Mouse (Mus musculus) left cerebral cortex, postnatal 25 days (tissue): Measurements from ENCODE around the gene Meiob. TPM values are rescaled to one million over a fixed set of nuclear protein-coding genes. Genes with fewer than 3 reads are reported as not detected.

Source experiments
- total RNA-seq, 2 experiments: library from RNA; stranded (reverse); gene quantifications; 2 replicates each; pipeline ENCODE4 v1.2.3; 2021

Gene Meiob
- total RNA-seq, 2 experiments from 2014 or later, result not detected

Other genes with a start within 250 kb of the Meiob start
- 100 to 1,000 TPM; 136 to 150 TPM for gene Tsc2, start 171.7 kb upstream of the Meiob start, total RNA-seq
- gene Nthl1, start 171.6 kb upstream of the Meiob start, total RNA-seq, result 1 to 10 TPM; 3.3 to 6.5 TPM
- gene Slc9a3r2, start 154.0 kb upstream of the Meiob start, total RNA-seq, result 10 to 100 TPM; 48.0 to 49.9 TPM
- 1 to 10 TPM in 1 of 2 experiments, not detected in 1; 1.2 TPM for gene Npw, start 145.8 kb upstream of the Meiob start, total RNA-seq
- 10 to 100 TPM; 38.5 to 39.3 TPM for gene Zfp598, start 134.6 kb upstream of the Meiob start, total RNA-seq
- gene Syngr3, start 114.3 kb upstream of the Meiob start, total RNA-seq, result 100 to 1,000 TPM; 203 to 214 TPM
- gene Gfer, start 108.1 kb upstream of the Meiob start, total RNA-seq, result 10 to 100 TPM; 19.9 to 20.2 TPM
- gene Noxo1, start 108.1 kb upstream of the Meiob start, total RNA-seq, result 1 to 10 TPM; 3.1 to 3.7 TPM
- 10 to 100 TPM; 26.1 to 27.4 TPM for gene Tbl3, start 96.6 kb upstream of the Meiob start, total RNA-seq
- gene Rnf151, start 86.2 kb upstream of the Meiob start, total RNA-seq, result not detected
- 100 to 1,000 TPM; 300 to 313 TPM for gene Rps2, start 86.2 kb upstream of the Meiob start, total RNA-seq
- 100 to 1,000 TPM; 196 to 198 TPM for gene Ndufb10, start 79.8 kb upstream of the Meiob start, total RNA-seq
- gene Rpl3l, start 76.5 kb upstream of the Meiob start, total RNA-seq, result under 1 TPM in 1 of 2 experiments, not detected in 1; 0.34 TPM
- 10 to 100 TPM; 31.4 to 35.8 TPM for gene Msrb1, start 67.6 kb upstream of the Meiob start, total RNA-seq
- under 1 TPM; 0.48 to 0.73 TPM for gene Hs3st6, start 51.3 kb upstream of the Meiob start, total RNA-seq
- gene Hagh, start 35.9 kb downstream of the Meiob start, total RNA-seq, result 100 to 1,000 TPM; 133 to 141 TPM
- gene Fahd1, start 46.1 kb downstream of the Meiob start, total RNA-seq, result 10 to 100 TPM; 17.6 to 20.9 TPM
- gene Igfals, start 61.7 kb downstream of the Meiob start, total RNA-seq, result not detected
- 10 to 100 TPM; 32.7 to 33.6 TPM for gene Nubp2, start 82.1 kb downstream of the Meiob start, total RNA-seq
- gene Spsb3, start 82.4 kb downstream of the Meiob start, total RNA-seq, result 10 to 100 TPM; 57.9 to 58.0 TPM
- 10 to 100 TPM; 52.9 to 59.1 TPM for gene Eme2, start 90.8 kb downstream of the Meiob start, total RNA-seq
- 10 to 100 TPM; 64.6 to 69.9 TPM for gene Mrps34, start 90.8 kb downstream of the Meiob start, total RNA-seq
- gene Nme3, start 92.2 kb downstream of the Meiob start, total RNA-seq, result 10 to 100 TPM; 47.4 to 47.5 TPM
- 100 to 1,000 TPM; 345 to 372 TPM for gene Mapk8ip3, start 132.7 kb downstream of the Meiob start, total RNA-seq
- 1 to 10 TPM; 5.5 to 5.6 TPM for gene Jpt2, start 156.4 kb downstream of the Meiob start, total RNA-seq
- gene Cramp1l, start 211.5 kb downstream of the Meiob start, total RNA-seq, result 10 to 100 TPM; 25.7 to 26.6 TPM
- 10 to 100 TPM; 21.9 to 23.0 TPM for gene Ift140, start 211.8 kb downstream of the Meiob start, total RNA-seq